Mouse (Mus musculus) midbrain, embryonic 15.5 days (tissue): Measurements from ENCODE around the gene Clec2l. TPM values are rescaled to one million over a fixed set of nuclear protein-coding genes. Genes with fewer than 3 reads are reported as not detected.

Experiments
- ATAC-seq: fragments of 200-750 bp; cut with Nextera tagmentation; replicated peaks from 2 replicates; pipeline ENCODE4 v1.8.0; 2017; ENCODE audit warnings: moderate TSS enrichment
- H3K27ac ChIP-seq: fragments of 300-500 bp; sonication (generic); 2 replicates; pipeline ENCODE4 v1.5.1; 2015; ENCODE audit warnings: mild to moderate bottlenecking, inconsistent platforms
- H3K27me3 ChIP-seq: fragments of 300-500 bp; sonication (generic); replicated peaks from 2 replicates; pipeline ENCODE4 v1.6.1; 2015; ENCODE audit warnings: inconsistent platforms
- H3K36me3 ChIP-seq: fragments of 300-500 bp; sonication (generic); replicated peaks from 2 replicates; pipeline ENCODE4 v1.6.1; 2015; ENCODE audit warnings: inconsistent platforms
- H3K4me1 ChIP-seq: fragments of 300-500 bp; sonication (generic); 2 replicates; pipeline ENCODE4 v1.6.1; 2015; ENCODE audit warnings: inconsistent platforms
- H3K4me2 ChIP-seq: fragments of 300-500 bp; sonication (generic); 2 replicates; pipeline ENCODE4 v1.6.1; 2015; ENCODE audit warnings: inconsistent platforms, mild to moderate bottlenecking, moderate library complexity
- H3K4me3 ChIP-seq: fragments of 300-500 bp; sonication (generic); 2 replicates; pipeline ENCODE4 v1.5.1; 2015; ENCODE audit warnings: mild to moderate bottlenecking, inconsistent platforms
- H3K9ac ChIP-seq: fragments of 300-500 bp; sonication (generic); 2 replicates; pipeline ENCODE4 v1.6.1; 2015; ENCODE audit warnings: mild to moderate bottlenecking, inconsistent platforms
- H3K9me3 ChIP-seq: fragments of 300-500 bp; sonication (generic); 2 replicates; pipeline ENCODE4 v1.6.1; 2016; ENCODE audit warnings: inconsistent platforms
- WGBS: fragments of 180-500 bp; shearing (Covaris S2); methylation state at CpG from one replicate; pipeline ENCODE4 v1.1.7; 2015; ENCODE audit warnings: mixed read lengths; 5-methylcytosine and 5-hydroxymethylcytosine counted together
- polyA plus RNA-seq: library from polyadenylated mRNA; unstranded; fragments of >200 nt; fragmentation: Nextera tagmentation; extraction: Ambion mirVana; gene quantifications from 2 replicates; pipeline ENCODE4 v1.2.1, GENCODE M21; 2015

Clec2l gene
- polyA plus RNA-seq, 1 experiment from 2014 or later = 28.9 TPM

DNA sequence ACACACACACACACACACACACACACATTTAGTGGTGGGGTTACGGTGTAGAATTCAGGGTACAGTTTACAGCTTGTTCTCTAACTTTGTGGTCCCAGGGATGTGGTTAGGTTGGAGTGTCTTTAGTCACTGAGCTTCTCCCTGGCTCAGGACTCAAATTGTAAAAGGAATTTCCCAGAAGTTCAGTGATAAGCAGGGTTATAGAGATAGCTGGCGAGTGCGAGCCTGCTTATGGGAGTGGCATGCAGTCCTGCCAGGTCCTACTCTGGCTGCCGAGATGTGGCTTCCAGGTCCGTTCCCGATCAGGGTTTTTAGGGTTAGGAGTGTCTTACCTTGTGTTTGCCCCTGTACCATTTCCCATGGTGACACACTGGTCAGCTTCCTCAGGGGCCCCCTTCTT is 13.3 kb downstream of the Clec2l start:
- WGBS = 94% methylated on average over 6 of the region's 6 CpGs
- Histone ChIP-seq H3K4me1 (no peaks in the 10 kb centered on the region), H3K36me3 (no peaks in the 10 kb centered on the region), H3K4me2 (no peak overlapping the region), H3K9me3 (no peaks in the 10 kb centered on the region), H3K9ac (no peak overlapping the region), H3K4me3 (no peak overlapping the region), H3K27me3 (no peaks in the 10 kb centered on the region), H3K27ac (no peak overlapping the region)
- no peak for ATAC-seq

DNA sequence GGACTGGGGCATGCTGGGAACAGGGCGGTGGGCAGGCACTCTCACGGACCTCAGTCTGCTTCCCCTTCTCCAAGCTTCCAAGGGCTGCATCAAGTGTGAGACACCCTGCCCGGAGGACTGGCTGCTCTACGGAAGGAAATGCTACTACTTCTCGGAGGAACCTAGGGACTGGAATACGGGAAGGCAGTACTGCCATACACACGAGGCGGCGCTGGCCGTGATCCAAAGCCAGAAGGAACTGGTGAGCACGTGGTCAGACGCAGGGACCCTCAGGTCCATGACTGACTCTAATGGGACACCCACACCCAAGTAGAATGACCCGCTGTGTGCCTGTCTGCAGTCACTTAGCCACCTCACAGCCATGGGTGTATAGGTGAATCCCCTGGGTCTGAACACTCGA is 13.9 kb downstream of the Clec2l start:
- H3K27ac ChIP-seq = no peak overlapping the region
- H3K36me3 ChIP-seq = no peaks in the 10 kb centered on the region
- no peaks in the 10 kb centered on the region for H3K4me1 ChIP-seq
- H3K4me2 ChIP-seq = no peak overlapping the region
- no peak overlapping the region for H3K9ac ChIP-seq
- ATAC-seq = no peak
- no peak overlapping the region for H3K4me3 ChIP-seq
- WGBS = 88% methylated on average over 14 of the region's 14 CpGs
- no peaks in the 10 kb centered on the region for H3K27me3 ChIP-seq
- no peaks in the 10 kb centered on the region for H3K9me3 ChIP-seq

DNA sequence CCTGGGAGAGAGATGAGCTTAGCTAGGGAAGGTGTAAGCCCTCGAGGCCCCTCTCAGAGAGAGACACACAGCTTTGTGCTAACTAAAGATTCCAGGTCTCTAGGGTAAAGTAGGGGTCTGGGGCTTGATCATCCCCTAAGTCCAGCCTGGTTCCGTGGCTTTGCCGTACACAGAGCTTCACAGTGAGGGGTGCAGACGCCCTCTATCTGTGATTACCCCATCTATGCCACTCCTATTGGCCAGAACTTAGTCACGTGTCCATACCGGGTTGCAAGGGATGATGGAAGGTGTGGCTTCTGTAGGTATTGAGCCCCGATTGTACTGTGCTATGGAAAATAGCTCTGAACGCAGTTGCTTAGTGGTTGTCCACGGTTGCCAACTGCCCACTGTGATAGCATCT is 14.8 kb downstream of the Clec2l start:
- 77% methylated on average over 9 of the region's 9 CpGs for WGBS
- Histone ChIP-seq H3K4me2 (no peak overlapping the region), H3K4me1 (no peaks in the 10 kb centered on the region), H3K4me3 (no peak overlapping the region), H3K27ac (no peak overlapping the region), H3K27me3 (no peaks in the 10 kb centered on the region), H3K36me3 (no peaks in the 10 kb centered on the region), H3K9ac (no peak overlapping the region), H3K9me3 (no peaks in the 10 kb centered on the region)
- ATAC-seq = no peak

DNA sequence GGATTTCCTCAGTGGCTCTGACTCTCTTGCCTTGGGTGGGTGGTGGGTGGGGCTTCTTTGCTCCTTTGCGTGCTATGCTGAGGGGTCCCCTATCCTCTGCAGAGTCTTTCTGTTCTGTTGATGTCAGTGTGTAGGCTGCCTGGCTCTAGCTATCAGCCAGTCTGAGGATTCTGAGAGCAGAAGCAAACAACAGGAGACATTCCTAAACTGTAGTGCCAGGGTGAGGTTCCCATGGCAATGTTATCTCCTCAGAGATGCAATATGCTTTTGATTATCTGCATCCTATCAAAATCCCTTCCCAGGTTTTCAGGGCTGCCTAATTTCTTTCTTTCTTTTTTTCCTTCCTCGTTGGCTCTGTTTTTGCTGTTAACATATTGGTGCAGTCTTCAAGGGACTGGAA is 19.7 kb downstream of the Clec2l start:
- Histone ChIP-seq H3K36me3 (no peaks in the 10 kb centered on the region), H3K4me1 (no peaks in the 10 kb centered on the region), H3K4me2 (no peak overlapping the region), H3K27ac (no peak overlapping the region), H3K27me3 (no peaks in the 10 kb centered on the region), H3K4me3 (no peak overlapping the region), H3K9ac (no peak overlapping the region), H3K9me3 (no peaks in the 10 kb centered on the region)
- no peak for ATAC-seq
- 83% methylated on average over 2 of the region's 2 CpGs for WGBS

DNA sequence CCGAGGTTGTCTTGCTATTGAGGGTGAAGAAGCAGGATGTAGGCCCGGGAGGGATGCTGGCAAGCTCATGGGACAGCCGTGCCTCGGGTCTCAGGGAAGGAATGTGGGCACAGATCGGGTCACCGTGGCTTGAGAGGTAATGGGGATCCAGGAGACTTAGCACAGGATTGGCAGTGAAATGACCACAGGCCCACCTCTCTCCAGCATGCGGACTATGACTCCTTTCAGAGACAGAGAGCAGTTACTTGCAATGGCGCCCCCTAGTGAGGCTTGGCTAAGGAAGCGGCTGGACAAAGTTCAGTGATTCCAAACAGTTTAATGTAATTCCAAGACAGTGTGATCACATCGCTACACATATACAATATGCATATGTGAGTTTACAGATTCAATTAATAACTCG is 24.3 kb downstream of the Clec2l start:
- no peaks in the 10 kb centered on the region for H3K36me3 ChIP-seq
- H3K9ac ChIP-seq = no peak overlapping the region
- WGBS = 66% methylated on average over 11 of the region's 11 CpGs
- H3K4me3 ChIP-seq = no peak overlapping the region
- no peaks in the 10 kb centered on the region for H3K27me3 ChIP-seq
- H3K4me2 ChIP-seq = no peak overlapping the region
- no peak overlapping the region for H3K27ac ChIP-seq
- no peaks in the 10 kb centered on the region for H3K4me1 ChIP-seq
- no peak; the same call in 1 of the 2 replicates for ATAC-seq
- H3K9me3 ChIP-seq = no peaks in the 10 kb centered on the region

DNA sequence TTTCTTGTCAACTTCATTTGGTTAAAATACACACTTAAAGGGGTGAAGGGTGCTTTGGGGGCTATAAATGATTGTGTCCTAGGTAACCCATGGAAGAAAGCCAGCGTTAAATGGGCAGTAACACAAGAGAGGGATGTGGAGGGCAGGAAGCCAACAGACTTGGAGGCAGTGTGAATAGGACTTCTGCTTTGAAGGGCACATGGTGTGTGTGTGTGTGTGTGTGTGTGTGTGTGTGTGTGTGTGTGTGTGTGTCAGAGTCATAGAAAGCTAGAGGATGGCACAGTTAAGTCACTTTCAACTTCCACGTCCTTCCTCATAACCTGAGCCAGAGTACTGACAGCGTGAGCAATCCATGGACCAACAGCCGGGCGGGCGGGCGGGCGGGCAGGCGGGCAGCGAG is 26.0 kb downstream of the Clec2l start:
- H3K4me3 ChIP-seq = no peak overlapping the region
- no peak overlapping the region for H3K9ac ChIP-seq
- H3K27me3 ChIP-seq = no peaks in the 10 kb centered on the region
- H3K4me1 ChIP-seq = no peaks in the 10 kb centered on the region
- no peak overlapping the region for H3K27ac ChIP-seq
- H3K9me3 ChIP-seq = no peaks in the 10 kb centered on the region
- no peak for ATAC-seq
- no peaks in the 10 kb centered on the region for H3K36me3 ChIP-seq
- no peak overlapping the region for H3K4me2 ChIP-seq
- 85% methylated on average over 10 of the region's 10 CpGs for WGBS

DNA sequence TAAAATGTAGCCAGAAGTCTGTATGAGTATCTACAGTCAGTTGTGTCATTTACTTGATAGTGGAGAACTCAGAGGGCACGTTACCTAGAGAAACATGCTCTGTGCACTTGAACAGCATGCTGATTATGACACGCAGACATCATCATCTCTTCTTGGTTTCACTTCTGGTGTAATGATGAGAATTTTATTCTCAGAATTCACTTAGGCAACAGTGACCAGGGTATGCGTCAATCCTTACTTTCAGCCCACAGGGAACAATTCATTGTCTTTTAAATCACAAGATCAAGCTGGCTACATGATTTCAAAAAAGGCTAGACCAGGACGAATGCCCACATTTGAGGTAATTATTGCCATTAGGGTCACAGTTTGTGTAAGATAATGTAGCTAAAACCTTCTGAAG is 27.7 kb downstream of the Clec2l start:
- Histone ChIP-seq H3K4me1 (no peaks in the 10 kb centered on the region), H3K9me3 (no peaks in the 10 kb centered on the region), H3K4me3 (no peak overlapping the region), H3K9ac (no peak overlapping the region), H3K36me3 (no peaks in the 10 kb centered on the region), H3K27ac (no peak overlapping the region), H3K4me2 (no peak overlapping the region), H3K27me3 (no peaks in the 10 kb centered on the region)
- WGBS = 77% methylated on average over 4 of the region's 4 CpGs
- ATAC-seq = no peak

DNA sequence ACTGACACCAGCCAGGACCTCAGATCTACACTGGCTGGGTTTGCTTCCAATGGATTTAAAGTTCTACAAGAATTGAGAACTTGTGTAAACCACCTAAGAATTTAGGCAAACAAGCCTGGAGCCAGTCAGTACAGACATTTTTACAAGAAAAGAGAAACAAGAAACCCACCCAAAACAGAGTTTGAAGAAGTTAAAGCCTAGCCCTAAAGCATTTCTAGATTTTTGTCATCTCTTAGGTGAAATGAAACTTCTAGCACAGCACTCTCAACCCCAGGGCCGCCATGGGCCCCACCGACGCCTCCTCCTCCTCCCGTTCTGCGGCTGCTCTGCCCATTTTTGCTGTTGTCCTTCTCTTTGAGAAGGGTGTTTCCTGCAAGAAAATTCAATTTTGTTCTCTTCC is 28.2 kb downstream of the Clec2l start:
- H3K4me1 ChIP-seq = no peaks in the 10 kb centered on the region
- no peak overlapping the region for H3K4me3 ChIP-seq
- no peak overlapping the region for H3K27ac ChIP-seq
- no peaks in the 10 kb centered on the region for H3K27me3 ChIP-seq
- no peak overlapping the region for H3K9ac ChIP-seq
- no peak for ATAC-seq
- H3K9me3 ChIP-seq = no peaks in the 10 kb centered on the region
- 91% methylated on average over 5 of the region's 5 CpGs for WGBS
- H3K4me2 ChIP-seq = no peak overlapping the region
- no peaks in the 10 kb centered on the region for H3K36me3 ChIP-seq

DNA sequence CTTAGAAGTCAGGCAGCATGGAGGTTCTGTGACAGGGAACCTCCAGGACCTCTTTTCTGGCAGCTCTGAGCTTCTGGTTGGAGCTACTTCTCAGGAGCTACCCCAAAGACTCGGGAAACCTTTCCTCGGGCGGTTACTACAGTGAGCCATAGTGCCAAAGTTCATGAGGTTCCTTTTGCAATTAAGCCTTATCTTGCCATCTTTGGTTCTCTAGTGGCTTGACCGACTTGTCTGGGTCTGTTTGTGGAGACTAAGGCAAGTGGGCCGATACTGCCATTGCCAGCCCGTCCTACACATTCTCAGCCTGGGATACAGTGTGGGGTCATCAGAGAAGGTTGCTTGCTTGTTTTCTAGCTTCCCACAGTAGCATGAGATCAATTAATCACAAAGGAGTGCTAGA is 29.7 kb downstream of the Clec2l start:
- Histone ChIP-seq H3K4me2 (no peak overlapping the region), H3K4me1 (no peaks in the 10 kb centered on the region), H3K9me3 (no peaks in the 10 kb centered on the region), H3K36me3 (no peaks in the 10 kb centered on the region), H3K27me3 (no peaks in the 10 kb centered on the region), H3K9ac (no peak overlapping the region), H3K27ac (no peak overlapping the region), H3K4me3 (no peak overlapping the region)
- ATAC-seq = no peak
- WGBS = 97% methylated on average over 6 of the region's 6 CpGs

DNA sequence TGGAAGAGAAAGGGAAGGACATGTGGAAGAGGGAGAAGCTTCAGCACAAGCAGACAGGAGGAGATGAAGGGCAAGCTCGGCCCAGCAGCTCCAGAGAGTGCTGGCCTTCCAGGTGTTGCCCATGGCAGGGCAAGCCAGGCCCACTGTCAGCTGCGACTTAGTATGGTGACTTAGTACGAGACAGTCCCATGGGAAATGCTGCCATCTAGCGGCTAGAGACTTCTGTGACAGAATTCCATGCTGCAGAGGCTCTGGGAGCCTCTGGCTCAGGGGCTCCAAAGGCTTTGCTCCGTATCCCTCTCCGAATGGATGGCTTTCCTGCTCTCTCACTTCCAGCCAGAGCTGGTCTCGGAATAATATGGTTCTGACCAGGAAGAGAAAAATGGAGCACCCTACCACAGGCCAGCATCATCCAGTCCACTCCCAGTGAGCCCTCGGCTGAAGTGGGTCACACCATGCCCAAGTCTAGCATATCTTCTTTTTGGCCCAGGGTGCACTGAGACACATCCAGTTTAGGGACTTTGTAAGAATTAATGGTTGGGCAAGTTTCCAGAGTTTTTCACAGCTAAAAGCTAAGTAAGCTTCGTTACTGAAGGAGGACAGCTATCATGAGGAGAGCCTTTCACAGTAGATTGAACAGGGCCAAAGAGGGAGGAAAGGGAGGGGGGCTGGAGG is 32.6 kb downstream of the Clec2l start:
- WGBS = 28% methylated on average over 9 of the region's 9 CpGs
- peak; percentile 72 for ATAC-seq

DNA sequence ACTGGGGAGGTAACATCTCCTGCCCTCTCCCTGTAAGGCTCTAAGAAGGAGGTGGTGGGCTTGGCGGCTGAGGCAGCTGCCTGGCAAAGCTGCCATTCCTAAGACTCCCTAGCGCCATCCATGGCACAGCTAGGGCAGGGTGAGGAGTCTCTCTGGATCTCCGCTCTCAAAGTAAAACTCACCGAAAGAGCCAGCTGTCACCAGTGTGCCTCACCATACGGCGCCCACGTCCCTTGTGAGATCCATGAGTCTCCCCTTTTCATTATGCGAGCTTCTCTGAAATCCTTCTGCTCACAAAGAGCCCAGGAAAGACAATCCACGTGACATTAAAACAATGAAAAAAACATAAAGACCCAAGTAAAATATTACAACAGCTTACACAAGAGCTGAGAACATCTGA is 33.7 kb downstream of the Clec2l start:
- no peaks in the 10 kb centered on the region for H3K9me3 ChIP-seq
- no peak overlapping the region for H3K4me2 ChIP-seq
- WGBS = 62% methylated on average over 9 of the region's 9 CpGs
- H3K4me3 ChIP-seq = no peak overlapping the region
- H3K9ac ChIP-seq = no peak overlapping the region
- H3K27me3 ChIP-seq = no peaks in the 10 kb centered on the region
- H3K36me3 ChIP-seq = peaks cover 19% of the 10 kb centered on the region; the same call in 1 of the 2 replicates
- no peak overlapping the region for H3K27ac ChIP-seq
- no peak for ATAC-seq
- H3K4me1 ChIP-seq = no peaks in the 10 kb centered on the region

More for the DNA sequence above, 32.6 kb downstream of the Clec2l start:
- Histone ChIP-seq H3K4me2 (no peak overlapping the region), H3K4me3 (no peak overlapping the region), H3K27me3 (no peaks in the 10 kb centered on the region), H3K4me1 (no peaks in the 10 kb centered on the region), H3K9me3 (no peaks in the 10 kb centered on the region), H3K27ac (no peak overlapping the region), H3K9ac (no peak overlapping the region), H3K36me3 (peaks cover 15% of the 10 kb centered on the region; the same call in 1 of the 2 replicates)

DNA sequence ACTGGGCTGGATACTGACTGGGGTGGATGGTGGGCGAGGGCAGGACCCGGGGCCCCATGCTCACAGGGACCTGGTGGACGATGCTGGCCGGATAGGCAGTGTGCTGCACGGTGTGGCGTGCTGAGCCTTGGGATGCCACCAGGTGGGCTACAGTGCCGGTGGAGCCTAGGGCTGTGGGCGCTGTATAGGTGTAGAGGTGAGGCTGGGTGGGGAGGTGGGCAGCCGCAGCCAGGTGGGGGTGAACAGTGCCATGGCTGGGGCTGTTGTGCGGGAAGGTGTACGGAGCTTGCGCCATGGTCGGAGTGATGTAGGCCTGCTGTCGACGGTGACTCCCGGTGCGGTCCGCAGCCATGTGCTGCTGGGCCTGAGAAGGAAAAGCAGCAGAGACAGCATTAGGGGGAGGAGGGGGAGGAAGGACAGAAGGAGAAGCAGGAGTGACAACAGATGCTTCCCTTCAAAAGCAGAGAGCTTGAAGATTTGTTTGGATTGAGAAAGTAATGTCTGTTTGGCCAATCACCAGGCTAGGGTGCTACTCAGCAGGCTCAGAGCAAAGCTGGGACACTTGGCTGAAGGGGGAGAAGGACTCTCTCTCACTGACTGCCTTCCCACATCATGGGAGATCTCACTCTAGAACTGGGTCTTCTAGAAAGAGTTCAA is 35.5 kb downstream of the Clec2l start:
- 96% methylated on average over 18 of the region's 18 CpGs for WGBS
- Histone ChIP-seq H3K9me3 (no peaks in the 10 kb centered on the region), H3K4me3 (no peak overlapping the region), H3K9ac (no peak overlapping the region), H3K4me2 (no peak overlapping the region), H3K4me1 (no peaks in the 10 kb centered on the region), H3K36me3 (peaks cover 33% of the 10 kb centered on the region), H3K27ac (no peak overlapping the region), H3K27me3 (no peaks in the 10 kb centered on the region)
- ATAC-seq = no peak

DNA sequence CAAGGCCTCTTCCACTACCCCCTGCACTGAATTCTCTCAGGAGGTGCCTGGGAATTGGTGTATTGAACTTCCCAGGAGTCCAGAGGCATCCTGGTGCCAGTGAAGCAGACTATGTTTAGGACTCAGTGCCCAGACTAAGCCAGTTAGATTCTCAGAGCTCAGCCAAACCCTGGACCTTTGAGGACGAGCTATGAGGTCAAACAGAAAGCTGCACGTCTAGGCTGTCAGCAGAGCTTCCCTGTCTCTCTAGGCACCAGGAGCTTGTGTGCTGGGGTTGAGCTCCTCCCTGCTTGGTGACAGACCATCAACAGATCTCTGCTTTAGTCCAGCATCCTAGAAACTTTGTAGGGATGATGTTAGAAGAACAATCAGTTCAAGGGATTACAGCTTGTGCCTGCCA is 38.6 kb downstream of the Clec2l start:
- WGBS = 49% methylated on average over 2 of the region's 2 CpGs
- H3K27me3 ChIP-seq = no peaks in the 10 kb centered on the region
- H3K4me1 ChIP-seq = no peaks in the 10 kb centered on the region
- H3K4me2 ChIP-seq = no peak overlapping the region
- ATAC-seq = no peak
- H3K27ac ChIP-seq = no peak overlapping the region
- no peak overlapping the region for H3K9ac ChIP-seq
- H3K9me3 ChIP-seq = no peaks in the 10 kb centered on the region
- no peak overlapping the region for H3K4me3 ChIP-seq
- peaks cover 33% of the 10 kb centered on the region for H3K36me3 ChIP-seq
